Mouse (Mus musculus): Measurements from ENCODE around the gene Coro7. TPM values are rescaled to one million over a fixed set of nuclear protein-coding genes. Genes with fewer than 3 reads are reported as not detected.

Coro7 gene
- polyA plus RNA-seq, 1 experiment: 44.5 TPM

DNA sequence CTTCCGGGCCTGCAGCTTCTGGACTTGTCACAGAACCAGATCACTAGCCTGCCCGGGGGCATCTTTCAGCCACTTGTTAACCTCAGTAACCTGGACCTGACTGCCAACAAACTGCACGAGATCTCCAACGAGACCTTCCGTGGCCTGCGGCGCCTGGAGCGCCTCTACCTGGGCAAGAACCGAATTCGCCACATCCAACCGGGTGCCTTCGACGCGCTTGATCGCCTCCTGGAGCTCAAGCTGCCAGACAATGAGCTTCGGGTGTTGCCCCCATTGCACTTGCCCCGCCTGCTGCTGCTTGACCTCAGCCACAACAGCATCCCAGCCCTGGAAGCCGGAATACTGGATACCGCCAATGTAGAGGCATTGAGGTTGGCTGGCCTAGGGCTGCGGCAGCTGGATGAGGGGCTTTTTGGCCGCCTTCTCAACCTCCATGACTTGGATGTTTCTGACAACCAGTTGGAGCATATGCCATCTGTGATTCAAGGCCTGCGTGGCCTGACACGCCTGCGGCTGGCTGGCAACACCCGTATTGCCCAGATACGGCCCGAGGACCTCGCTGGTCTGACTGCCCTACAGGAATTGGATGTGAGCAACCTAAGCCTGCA lies 31.1 kb downstream of the Coro7 start:
- DNase-seq (ENCODE audit: low read depth): no peak

DNA sequence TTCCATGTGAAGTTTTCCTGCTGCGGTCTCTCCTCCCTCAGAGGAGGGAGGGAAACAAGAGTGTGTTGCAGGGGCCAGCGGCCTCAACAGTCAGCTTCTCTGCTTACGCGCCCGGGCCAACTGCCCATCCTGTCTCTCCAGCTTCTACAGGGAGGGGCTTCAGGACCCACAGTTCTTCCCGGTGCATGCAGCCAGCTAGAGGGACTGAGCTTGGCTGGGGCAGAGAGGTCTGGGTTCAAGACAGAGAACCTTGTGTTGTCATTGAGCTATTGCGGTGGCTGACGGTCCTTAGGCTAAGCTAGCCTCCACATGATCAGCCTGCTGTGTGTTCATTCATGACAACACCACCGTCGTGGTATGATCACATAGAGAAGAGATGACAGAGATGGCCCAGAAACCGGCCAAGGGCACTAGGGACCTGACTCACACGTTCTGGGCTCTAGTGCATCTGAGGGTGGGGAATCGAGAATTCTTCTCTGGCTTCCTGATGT lies 31.9 kb downstream of the Coro7 start:
- DNase-seq (ENCODE audit: low read depth): no peak

DNA sequence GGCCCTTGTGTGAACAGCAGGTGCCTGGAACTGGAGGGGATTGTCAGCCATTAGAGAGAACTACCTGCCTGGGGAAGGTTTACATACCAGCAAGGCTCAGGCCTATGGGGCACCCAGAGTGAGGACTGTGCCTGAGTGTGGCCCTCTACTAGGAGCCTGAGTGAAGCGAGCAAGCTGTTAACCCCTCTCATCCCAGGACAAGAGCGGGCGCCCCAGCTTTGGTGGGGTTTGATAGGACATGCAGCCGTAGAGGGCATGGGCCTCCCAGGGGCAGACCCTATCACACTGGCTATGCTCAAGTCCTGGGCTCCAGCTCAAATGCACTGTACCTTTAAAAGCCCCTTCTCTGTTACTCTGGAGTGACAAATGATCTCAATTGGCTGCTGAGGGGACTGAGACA lies 32.7 kb downstream of the Coro7 start:
- DNase-seq (ENCODE audit: low read depth): no peak

DNA sequence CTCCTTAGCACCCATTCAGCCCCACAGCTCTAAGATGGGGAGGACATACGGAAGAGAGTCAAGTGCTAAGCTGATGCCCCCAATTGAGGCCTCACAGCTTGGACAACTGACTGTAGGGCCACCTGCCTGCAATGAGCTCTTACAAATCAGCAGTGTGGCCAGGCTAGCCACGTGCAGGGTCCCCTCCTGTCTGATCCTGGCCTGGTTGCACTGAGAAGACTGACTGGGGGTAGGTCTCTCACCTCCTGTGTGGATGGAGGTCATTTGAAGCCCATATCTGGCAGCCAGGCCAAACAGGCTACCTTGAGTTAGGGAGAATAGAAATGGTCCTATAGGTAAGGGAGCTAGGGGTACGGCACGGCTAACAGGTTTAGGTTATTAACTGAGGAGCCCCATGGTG lies 33.7 kb downstream of the Coro7 start:
- no peak for DNase-seq (ENCODE audit: low read depth)

DNA sequence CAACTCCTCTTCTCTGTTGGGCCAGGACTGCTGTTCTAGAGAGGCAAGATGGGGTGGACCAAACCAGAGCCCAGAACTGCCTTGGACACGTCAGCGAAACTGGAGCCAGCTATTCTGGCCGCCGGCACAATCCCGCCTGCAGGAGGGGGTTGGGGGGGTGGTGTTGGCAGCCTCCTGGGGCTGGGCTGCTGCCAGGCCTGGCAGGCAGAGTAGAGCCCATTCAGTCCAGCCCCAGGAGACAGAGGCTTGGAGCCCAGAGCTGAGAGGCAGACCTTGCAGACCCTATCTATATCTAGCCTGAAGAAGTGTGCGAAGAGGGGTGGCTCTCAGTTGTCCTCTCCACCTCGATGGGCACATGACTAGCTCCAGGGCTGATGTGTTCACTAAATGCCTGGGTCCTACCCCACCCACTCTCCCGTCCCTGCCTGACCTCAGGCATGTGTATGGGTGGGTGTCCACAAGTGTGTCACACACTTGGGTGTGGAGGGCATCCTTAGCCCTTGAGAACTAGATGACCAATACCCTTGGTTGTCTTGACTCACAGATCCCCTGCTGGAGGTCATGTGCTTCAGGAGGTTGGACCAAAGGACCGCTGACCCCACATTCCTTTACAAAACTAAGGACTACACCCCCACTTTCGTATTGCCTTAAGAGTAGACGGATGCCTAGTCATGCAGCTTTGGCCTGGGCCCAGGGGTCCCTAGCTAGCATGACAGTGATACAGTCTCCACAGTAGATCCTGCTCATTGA lies 35.7 kb downstream of the Coro7 start:
- DNase-seq (ENCODE audit: low read depth): no peak

DNA sequence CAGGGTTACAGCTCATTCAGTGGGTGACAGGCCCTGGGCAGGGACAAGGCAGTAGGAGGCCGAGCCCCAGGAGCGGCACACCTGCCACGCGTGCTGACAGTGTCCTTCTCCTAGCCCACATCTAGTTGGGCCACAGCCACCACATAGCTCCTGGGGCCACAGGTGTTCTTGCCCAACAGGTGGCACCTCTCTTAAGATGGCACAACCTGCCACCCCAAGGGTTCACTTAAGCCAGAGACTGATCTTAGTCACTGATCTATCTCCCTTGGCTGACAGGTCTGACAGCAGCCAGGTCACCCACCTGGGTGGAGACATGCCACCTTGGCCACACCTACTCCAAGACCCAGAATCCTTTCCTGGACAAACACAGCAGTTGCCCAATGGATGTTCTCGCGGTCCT lies 36.6 kb downstream of the Coro7 start:
- peak; percentile 96 for DNase-seq (ENCODE audit: low read depth)

DNA sequence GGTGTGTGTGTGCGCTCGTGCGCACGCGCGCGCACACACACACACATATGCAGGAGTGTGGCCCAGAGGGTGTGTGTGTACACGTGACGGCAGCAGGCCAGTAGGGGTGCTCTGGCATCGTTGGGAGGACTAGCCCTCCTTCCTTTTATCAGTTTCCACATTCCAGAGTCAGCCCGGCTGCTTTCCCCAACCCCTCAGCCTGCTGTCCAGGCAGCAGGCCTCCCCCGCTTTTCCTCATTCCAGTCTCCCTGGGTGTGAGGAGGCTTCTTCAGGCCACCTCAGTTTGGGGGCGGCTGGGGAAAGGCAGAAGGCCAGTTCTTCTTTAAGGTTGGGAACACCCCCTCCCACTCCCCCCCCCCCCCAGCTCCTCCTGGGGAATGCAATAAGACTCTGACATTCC lies 37.4 kb downstream of the Coro7 start:
- DNase-seq (ENCODE audit: low read depth): no peak

DNA sequence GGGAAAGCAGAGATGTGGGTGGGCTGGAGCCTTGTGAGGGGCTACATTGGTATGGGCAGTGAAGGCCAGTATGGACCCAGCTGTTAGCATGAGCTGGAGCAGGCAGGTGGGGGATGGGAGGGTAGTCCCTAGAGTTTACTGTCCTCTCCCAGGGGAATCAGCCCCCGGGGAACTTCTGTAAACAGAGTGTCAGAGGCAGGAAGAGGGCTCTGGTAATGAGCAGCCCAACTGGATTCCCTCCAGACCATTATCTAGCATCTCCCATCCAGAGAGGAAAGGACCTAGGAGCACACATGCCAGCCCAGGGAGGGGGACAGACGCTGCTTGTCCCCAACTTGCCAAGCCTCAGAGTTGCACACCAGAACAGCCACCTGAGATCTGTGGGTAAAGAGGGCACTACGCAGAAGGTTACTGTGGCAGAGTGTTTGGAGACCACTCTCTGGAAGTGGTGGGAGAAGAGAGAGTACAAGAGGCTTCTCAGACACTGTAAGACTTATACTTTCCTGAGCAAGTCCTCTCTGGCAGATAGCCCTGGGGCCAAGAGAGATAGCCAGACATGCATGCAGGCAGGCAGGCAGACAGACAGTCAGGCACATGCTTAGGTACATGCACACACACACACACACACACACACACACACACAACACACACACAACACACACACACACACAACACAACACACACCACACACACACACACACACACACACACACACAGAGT lies 38.3 kb downstream of the Coro7 start:
- no peak for DNase-seq (ENCODE audit: low read depth)

DNA sequence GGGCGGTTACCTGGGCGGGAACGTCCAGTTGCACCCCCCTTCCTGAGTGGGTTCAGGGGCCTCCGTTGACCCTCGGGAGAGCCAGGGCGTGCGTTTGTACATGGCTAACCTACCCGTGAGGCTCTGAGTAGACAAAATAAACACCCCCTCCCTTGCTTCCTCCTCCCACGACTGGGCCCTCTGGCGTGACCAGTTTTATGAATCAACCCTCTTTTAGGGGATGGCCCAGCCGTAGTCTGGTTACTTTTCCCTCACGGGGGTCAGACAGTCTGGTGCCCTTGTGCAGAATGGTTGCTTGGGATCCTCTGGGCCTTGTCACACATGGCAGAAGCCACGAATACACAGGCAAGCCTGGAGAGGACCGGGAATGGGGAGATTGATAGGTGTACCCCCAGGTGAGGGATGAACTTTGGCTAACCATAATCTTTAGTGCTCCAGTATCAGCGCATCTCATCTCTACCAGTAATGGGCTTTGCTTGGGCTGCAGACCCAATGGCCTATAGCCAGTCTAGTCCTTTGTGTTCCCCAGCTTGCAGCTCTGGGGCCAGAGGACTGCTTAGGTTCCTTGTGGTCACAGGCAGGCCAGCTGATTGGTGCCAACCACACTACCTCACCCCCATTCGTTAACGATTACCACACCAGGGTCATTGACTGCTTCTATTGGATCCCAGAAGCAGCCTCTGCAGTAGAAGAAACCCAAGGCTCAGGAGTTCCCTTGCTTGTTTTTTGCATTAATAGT lies 39.1 kb downstream of the Coro7 start:
- DNase-seq (ENCODE audit: low read depth): no peak

DNA sequence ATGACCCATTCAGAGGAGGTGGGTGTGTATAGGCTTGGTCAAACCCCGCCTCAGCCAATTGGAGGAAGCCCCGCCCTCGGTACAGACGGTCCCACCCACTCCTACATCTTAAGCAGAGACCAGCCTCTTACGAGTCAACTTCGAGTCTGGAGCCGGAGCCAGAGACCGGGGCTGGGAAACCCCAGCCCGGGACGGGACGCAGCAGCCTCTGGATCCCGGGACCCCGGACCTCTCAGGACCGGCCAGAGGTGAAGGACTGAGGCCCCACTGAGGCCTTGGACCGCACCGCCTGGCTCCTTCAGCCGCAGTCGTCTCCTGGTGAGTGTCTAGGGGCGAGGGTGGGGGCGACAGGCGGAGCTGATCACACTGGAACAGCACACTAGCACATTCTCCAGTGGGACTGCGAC lies 39.7 kb downstream of the Coro7 start, which contains the start of the genes Vasn and Dnaja3:
Vasn (plus strand) TSS at position 111 of the 407 bp plus-strand sequence.
Dnaja3 (plus strand) TSS at position 159 of the 407 bp plus-strand sequence.
- DNase-seq (ENCODE audit: low read depth): no peak

DNA sequence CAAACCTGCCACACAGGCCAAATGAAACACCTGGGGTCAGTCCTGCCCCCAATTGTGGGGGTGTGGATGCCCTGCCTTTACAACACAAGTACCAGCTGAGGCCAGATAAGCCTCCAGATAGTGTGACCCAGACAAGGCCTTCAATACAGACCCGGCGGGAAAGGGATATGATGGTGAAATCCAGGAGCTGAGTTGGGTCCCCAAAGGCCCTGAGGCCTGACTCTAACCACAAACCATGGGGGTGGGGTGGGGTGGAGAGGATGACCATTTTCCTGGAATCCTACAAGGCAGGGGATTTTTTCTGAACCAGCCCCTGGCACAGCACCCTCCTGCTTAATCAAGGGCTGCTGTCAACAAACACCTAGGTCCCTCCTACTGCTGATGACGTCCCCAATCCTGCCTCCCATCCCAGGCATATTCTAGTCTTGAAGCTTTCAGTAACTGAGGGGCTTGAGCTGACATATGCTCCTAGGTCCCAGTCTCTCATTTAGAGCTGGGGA lies 40.6 kb downstream of the Coro7 start:
- DNase-seq (ENCODE audit: low read depth): no peak

DNA sequence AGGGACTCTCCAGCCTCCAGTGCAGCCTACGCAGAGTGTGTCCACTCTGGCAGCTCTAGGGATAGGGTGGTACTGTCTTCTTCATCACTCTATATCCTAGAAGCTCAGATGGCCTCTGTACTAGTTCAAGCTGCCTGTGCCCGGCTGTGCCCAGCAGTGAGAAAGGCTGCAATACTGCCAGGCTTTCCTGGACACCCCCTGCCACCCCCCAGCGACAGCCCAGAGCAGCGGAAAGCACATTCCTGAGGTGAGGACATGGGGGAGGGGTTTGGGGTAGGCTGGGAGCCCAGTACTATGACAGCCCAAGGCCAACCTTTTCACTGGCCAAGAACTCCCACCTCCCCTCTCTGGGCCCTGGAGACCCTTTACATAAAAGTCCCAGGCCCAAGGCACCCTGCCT lies 43.8 kb downstream of the Coro7 start:
- no peak for DNase-seq (ENCODE audit: low read depth)

DNA sequence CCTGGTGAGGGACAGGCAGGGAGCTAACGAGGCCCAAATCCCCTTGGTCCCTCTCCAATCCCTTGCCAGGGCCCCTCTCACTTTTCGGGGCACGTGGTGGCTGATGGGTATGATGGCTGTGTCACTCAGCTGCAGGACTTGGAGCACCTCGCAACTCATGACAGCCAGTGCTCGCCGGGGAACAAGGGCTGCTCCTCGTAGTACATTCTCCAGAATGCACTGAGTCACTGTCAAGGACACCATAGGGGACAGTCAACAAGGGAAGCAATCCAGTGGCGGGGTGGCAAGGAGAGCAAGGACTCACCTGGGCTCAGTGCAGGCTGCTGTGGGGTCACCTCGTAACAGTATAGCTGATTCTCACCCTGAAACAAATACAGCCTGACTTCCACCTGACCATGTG lies 44.9 kb downstream of the Coro7 start:
- DNase-seq (ENCODE audit: low read depth): no peak

DNA sequence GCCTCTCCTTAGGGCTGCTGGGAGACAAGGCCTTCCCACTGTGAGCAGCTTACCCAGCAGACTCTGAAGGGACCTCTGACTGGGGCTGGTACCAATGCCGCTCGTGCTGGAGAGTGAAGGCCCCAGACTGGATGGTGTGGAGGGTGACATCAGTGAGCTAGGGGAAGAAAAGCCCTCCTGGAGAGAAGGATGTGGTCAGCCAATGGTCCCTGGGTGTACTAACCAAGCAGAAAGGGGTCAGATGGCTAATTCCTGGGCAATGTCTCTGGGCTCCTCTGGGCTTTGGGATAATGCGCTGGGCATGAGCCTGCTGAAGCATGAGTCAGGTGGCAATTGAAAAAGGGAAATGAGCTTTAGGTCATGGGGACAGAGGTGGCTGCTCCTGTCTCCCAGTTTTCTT lies 45.9 kb downstream of the Coro7 start:
- DNase-seq (ENCODE audit: low read depth): no peak

DNA sequence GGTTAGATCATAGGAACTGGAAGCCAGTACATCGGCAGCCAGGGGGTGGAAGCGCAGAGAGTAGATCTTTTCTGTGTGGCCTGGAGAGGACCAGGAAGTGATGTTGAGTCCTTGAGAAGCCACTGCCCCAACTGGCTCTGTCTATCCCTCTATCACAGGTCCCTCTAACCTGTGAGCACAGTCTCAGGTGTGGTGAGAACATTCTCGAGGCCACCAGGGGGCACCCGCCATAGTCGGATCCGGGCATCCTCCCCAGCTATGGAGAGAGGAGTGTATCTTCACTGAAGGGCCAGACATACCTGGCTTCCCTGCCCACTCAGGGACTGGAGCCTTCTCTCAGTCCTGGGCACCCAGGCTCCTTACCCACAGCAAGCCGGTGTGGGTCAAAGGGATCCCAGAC lies 47.5 kb downstream of the Coro7 start:
- no peak for DNase-seq (ENCODE audit: low read depth)

DNA sequence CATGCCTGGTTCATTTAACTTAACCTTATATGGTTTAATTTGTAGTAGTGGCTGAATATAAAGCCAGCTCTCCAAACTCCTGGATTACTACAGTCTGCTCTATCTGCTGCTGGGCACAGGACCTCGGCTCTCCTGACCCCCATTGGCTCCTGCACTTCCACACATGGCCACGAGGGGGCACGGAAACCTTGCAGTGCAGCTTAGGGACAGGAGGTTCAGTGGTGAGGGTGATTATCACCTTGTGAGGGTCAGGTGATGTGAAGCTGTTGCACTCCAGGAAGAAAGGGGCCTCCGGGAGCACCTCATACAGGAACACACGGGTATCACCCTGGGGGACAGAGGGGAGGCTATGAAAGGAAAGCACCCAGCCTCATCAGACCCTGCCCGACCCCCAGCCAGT lies 49.6 kb downstream of the Coro7 start:
- no peak for DNase-seq (ENCODE audit: low read depth)

DNA sequence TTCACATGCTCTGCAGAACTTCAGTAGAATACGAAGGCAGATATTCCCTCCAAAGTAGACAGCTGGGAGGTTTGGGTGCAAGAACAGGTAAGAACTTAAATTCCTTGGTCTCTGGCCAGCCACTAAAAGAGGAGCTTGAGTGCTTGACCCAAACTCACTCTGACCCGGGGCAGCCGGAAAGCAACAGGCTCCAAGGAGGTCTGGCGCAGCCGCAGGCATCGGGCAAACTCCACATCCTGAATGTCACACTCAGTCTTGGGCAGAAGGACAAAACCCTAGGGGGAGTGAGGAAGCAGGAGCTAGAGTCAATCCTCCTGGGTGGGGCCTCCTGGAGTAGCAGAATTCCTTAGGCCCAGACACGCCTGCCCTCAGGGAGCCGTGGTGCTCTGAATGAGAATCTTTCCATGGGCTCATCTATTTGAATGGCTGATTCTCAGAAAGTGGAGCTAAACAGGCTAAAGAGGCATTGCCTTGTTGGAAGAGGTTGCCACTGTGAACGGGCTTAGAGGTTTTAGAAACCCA lies 50.6 kb downstream of the Coro7 start:
- DNase-seq (ENCODE audit: low read depth): no peak

DNA sequence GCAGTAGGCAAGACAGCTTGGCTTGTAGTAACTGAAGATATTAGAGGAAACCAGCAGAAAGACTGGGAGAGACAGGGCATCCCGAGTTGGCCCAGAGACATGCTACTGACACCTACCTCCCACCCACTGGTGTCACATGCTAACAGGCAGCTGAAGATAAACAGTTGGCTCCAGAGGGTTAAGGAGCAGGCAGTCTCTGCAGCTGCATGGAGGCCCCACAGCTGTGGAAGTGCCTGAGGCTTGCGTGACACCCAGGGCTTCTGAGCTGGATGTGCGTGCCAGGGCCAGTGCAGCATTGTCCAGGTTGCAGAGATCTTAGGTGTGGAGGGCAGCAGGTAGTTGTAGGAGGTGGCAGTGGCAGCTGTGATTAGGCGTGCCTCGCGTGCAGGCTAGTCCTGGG lies 52.5 kb downstream of the Coro7 start:
- no peak for DNase-seq (ENCODE audit: low read depth)

DNA sequence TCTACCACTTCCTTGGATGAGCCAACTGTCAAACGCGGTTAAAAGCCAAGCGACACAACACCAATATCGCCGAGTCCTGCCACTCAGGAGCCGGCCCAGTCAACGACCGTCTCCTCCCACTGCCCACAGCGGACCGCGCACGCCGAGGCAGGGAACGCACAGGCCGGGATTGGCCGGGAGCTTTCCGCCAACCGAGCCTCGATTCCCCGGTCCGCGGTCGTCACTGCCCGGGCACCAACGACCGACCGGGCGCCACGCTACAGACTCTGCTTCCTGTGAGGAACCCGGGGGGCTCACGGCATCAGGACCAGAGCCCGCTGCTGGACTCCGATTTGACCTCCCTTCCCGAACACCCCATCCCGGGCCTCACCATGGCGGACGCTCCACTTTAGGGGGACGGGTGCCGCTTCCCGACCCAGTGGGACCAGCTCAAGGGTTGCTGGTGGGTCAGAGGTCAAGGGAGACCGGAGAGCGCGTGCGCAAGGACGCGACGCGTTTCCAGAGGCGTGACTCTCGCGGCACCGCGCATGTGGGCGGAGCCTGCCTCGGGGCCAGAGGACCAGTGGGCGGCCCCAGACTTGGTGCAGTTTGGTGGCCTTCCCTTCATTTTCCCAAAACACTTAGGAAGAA lies 55.0 kb downstream of the Coro7 start, which contains the start of gene Pam16:
Pam16 (minus strand) TSS at position 508 of the 630 bp plus-strand sequence.
- no peak for DNase-seq (ENCODE audit: low read depth)

DNA sequence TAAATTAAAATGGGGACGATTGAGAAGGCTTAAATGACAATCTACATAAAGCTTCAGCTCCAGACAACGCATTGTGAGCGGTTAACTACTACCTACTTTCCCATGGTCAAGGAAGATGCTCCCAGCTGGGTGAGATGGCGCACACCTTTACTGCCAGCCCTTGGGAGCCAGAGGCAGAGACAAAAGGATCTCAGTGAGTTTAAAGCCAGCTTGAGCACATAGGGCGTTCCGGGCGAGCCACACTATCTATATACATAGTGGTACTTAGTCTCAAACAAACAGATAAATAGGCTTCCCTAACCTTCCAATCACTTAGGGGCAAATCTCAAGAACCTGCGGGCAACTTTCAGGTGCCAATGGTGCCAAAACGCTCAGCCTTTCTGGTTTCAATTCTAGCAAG lies 55.5 kb downstream of the Coro7 start:
- no peak for DNase-seq (ENCODE audit: low read depth)

DNA sequence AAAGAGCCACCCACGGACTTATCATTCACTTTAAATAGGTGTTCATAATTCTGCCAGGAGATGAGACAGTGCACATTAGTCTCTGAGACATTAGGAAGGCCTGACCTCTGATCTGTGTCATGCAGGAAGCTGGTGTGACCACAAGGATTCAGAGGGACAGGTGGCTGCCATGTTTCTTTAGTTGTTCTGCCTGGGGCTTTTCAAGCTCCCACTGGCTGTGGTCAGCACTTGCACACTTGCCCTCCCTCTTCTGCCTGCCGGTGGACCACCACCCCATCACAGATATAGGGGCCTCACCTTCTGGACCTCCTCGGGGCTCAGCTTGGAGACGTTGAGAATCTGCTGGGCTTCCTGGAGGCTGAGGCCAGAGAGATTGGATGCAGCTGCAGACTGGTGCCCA lies 62.7 kb downstream of the Coro7 start:
- no peak for DNase-seq (ENCODE audit: low read depth)

Data from gonadal fat pad, adult 2 months (tissue).